Mouse (Mus musculus): ENCODE data around the gene Fermt2.

- TF ChIP-seq CTCF (IDR thresholded peaks at IDR 0.05; ENCODE audit: insufficient read depth, low read length) (no peak), POLR2A (IDR thresholded peaks at IDR 0.05; ENCODE audit: borderline replicate concordance, extremely low read depth, low read depth, low read length) (no peak)
Measured at GRCm38 (mm10) chr14:45550010-45550647, 20.2 kb upstream of the Fermt2 start.

Measured in lung, adult 2 months (tissue).